Mouse (Mus musculus): ENCODE measurements around the gene E2f6.
A peak's percentile ranks its signal among the peaks of the same experiment; 100 is the strongest.

Gene E2f6

GRCm38 (mm10) chr12:16810525-16811431 lies at the start of gene E2f6:
Gene E2f6 (plus strand): TSS chr12:16810963.
- peak; percentile 88 to 92 for DNase-seq

DNA sequence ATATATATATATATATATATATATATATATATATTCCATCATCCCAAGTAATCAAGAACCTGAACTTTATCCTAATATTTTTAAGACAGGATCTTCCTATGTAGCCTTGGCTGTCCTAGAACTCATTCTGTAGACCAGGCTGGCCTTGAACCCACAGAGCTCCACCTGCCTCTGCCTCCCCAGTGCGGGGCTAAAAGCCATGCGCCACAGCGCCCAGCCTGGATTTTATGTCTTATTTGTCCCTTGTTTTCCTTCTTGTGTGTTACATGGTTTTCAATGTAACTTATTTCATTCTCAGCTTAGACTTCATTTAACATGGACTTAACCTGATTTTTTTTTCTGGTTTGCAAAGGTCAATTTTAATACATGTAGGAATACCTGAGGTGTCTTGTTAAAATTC lies 49.3 kb upstream of the E2f6 start:
- no peak for DNase-seq

- no peak for DNase-seq
These were observed 46.9 kb upstream of the E2f6 start for GRCm38 (mm10) chr12:16763649-16764422.

GRCm38 (mm10) chr12:16764776-16765445 lies 45.9 kb upstream of the E2f6 start:
- DNase-seq = no peak

DNA sequence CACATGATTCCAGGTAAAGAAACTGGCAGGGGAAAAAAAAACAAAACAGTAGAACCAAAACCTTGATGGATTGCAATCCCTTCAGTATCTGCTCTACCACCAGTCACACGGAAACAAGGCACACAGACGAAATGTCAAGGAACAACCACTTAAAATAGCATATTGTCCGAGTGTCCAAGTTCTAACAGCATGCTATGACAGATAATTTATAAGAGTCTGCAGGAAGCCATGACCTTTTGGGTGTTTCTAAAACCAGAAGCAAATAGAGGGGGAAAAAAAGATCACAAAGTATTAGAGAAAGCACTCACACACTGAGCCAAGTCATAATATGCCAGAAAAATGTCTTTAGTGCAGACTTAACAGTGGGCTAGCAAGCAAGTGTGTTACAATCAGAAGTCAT lies 42.5 kb upstream of the E2f6 start:
- DNase-seq = no peak

DNA sequence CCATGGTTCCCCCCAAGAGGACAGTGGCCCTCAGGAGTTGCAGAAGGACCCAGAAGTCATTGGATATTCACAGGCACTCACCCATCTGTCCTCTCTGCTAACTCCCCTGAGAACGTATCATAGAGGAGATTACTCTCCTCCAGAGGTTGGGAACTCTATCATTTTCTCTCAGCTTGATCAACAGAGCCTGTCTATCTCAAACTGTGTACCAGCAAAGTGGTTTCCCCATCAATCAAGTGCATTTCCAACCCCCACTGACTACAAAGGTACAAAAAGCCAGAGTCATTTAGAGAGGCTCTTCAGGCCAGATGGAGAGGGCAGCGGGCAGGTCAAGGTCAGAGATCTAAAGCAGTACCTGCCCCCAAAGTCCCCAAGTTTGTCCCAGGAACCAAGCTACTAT lies 42.1 kb upstream of the E2f6 start:
- no peak for DNase-seq

GRCm38 (mm10) chr12:16769601-16770165 lies 41.1 kb upstream of the E2f6 start:
- no peak for DNase-seq

DNA sequence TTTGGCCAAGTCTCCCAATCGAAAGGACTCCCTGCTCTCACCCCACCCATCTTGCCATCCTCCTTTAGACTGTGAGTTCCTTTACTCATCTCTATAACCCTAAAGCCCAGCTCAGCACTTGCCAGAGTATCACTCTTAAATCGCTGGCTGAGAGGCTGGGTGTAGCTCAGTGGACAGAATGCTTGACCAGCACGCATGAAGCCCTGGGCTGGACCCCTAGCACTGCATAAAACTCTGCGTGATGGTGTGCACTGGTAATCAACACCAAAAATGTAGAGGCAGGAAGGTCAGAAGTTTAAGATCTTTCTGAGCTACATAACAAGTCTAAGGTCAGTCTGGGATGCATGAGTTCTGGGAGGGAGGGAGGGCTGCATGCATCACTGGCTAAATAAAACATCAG lies 36.2 kb upstream of the E2f6 start:
- DNase-seq = peak in 1 of 2 experiments; percentile 32

DNA sequence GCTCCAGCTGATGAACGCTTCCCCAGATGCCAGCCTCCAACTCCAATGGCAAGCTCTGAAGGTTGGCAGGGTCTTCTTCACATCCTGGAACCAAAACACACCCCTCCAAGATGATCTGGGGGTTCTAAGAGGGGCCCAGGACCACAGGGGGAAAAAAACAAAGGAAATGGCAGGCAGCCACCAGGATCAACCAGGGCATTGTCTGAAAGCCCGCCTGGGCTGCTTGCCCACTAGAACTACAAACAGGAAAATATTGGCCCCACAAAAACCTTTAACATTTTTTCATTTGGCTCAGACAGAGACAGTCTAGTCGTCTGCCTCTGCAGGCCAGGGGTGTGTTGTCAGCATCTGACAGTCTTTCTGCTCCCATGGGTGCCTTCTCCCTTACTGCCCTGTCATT lies 35.4 kb upstream of the E2f6 start:
- DNase-seq = no peak

DNA sequence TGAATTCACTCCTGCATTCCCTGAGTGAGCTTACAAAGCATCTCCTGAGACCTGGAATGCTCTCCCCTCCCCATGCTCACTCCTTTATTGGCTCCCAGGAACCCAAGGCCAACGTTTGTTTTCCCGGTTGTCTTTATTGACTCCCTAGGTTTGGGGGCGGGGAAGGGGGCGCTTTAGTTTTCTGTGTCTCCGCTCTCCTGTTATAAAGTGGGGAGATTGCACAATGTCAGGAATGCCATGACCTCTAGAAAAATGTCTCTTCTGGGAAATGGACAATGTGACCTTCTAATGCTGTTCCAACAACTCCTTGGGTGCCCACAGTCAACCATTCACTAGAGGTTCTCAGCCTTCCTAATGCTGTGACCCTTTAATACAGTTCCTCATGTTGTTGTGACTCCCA lies 32.2 kb upstream of the E2f6 start:
- no peak for DNase-seq

DNA sequence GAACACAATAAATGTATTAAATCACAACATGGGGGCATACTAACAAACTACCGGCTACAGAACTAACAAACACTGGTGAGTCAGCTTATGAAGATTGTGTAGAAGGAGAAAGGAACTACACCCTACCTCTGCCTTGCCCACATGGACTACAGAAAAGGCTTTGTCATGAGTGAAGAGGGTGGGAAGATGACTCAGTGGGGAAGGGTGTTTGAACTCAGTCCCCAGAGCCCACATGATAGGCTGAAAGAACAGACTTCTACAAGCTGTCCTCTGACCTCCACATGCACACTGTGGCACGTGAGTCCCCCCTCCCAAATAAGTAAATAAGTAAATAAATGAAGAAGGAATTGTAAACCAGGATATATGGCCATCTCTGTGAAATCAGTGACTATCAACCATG lies 31.6 kb upstream of the E2f6 start:
- DNase-seq = no peak

DNA sequence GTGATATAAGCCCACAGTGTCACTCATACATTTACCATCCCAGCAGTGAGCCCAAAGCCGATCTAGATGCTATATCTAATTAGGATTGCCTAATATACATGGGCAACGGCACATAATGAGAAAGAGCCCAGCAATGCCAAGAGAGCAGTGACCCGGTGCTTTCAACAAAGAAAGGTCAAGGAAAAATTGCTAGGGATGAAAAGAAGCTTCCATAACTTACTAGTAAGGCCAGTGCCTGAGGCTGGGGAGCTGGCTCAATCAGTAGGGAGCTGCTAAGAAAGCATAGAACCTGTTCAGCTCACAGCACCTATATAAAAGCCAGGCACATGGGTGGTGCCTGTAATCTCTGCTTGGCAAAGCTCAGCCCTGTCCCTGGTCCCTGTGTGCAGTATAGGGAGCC lies 30.4 kb upstream of the E2f6 start:
- no peak for DNase-seq

- DNase-seq = no peak
These were observed 29.6 kb upstream of the E2f6 start for GRCm38 (mm10) chr12:16781034-16781746.

DNA sequence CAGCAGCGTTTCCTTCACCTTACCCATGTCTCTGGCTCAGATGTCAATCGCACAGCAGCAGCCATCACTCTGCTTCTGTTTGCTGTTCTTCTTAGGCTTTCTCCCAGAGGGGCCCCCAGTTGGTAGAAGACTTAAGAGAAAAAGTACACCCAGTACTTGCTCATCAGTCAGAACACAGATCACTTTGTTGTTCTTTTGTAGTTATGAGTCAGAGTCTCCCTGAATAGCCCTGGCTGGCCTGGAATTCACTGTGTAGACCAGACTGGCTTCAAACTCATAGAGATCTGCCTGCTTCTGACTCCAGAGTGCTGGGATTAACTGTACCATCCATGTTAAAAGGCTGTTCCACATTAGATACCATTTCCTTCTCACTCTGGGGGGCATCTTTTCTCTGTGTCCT lies 22.2 kb upstream of the E2f6 start:
- DNase-seq = no peak

DNA sequence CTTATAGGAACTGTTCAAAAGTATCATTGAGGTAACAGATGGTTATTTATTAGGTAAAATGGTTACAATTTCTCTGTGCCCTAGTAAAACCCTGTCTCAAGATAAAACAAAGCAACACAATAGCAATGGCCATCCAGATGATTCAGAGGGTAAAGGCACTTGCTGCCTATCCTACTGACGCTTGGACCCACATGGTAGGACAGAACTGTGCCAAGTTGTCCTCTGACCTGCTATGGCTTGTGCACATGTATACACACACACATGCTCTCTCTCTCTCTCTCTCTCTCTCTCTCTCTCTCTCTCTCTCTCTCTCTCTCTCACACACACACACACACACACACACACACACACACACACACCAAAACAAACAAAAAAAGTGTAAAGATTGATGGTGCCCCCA lies 21.6 kb upstream of the E2f6 start:
- no peak for DNase-seq

- no peak for DNase-seq
These were observed 21.0 kb upstream of the E2f6 start for GRCm38 (mm10) chr12:16789756-16790155.

DNA sequence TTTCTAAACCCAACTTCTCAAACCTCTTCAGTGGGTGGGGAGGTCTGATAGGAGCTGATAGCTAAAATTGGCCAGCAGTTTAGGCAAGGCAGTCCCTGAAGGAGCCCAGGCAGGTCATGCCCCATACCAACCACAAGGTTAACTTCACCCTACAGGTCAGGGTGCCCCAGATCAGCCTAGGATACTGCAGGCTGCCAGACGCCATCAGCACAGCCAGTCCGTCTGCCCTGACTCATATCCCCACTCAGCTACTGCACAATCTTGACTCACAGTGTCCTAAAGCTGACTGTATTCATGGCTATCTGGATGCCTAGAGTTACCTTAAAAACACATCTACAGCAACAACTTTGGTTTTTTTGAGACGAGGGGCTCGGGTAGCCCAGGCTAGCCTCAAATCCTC lies 20.3 kb upstream of the E2f6 start:
- DNase-seq = no peak

- DNase-seq = no peak
These were observed 17.4 kb upstream of the E2f6 start for GRCm38 (mm10) chr12:16793371-16793770.

- DNase-seq = no peak
These were observed 15.0 kb upstream of the E2f6 start for GRCm38 (mm10) chr12:16795781-16796180.

DNA sequence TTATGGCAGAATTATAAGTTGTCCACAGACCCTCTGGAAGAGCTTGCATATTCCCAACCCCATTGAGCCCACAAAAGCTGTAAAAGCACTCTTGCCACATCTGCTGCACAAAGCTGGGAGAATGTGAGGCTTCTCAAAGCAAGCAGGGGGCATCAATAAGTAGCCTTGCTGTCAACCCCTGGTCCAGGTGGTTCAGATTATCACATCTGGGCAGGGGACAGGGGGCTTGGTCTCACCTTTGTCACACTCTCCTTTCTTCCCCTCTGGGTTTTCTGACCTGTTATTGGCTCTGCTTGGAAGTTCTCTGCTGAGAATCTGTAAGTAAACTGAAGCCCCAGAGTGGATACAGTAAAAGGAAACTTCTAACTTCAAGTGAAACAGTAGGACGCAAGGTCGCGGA lies 11.9 kb upstream of the E2f6 start:
- no peak for DNase-seq

- DNase-seq = no peak
These were observed 10.9 kb upstream of the E2f6 start for GRCm38 (mm10) chr12:16799928-16800258.

GRCm38 (mm10) chr12:16800259-16800958 lies 10.4 kb upstream of the E2f6 start, which contains the start of gene Greb1:
Gene Greb1 (minus strand): TSS chr12:16800886.
- peak; percentile 61 to 71 for DNase-seq
